1 mouse cellular context compared by ENCODE assay signal in genomic region chr19:46135297-46135696, GRCm38 (mm10).
TF ChIP-seq lines count a peak whose summit lies in the region.

No protein-coding gene starts in this region.

TF ChIP-seq in CH12.LX, 34 proteins besides CTCF, POLR2A, EP300 and RAD21 (continued from another document):
- no peak for TF ChIP-seq RCOR1 (conservative IDR thresholded peaks at IDR 0.05; ENCODE audit: low read depth, low read length)
- TF ChIP-seq MAFK (IDR thresholded peaks at IDR 0.05; ENCODE audit: insufficient replicate concordance, low read length), result no peak
- TF ChIP-seq MAX (IDR thresholded peaks at IDR 0.05; ENCODE audit: low read length), result no peak
- TF ChIP-seq BHLHE40 (IDR thresholded peaks at IDR 0.05; ENCODE audit: low read depth, low read length), result peak; percentile 16; the same call in 1 of the 2 replicates
- no peak for TF ChIP-seq HCFC1 (IDR thresholded peaks at IDR 0.05; ENCODE audit: low read depth, low read length)
- no peak for TF ChIP-seq NRF1 (IDR thresholded peaks at IDR 0.05; ENCODE audit: low read depth, low read length)
- TF ChIP-seq IRF4 (IDR thresholded peaks at IDR 0.05; ENCODE audit: low read depth, low read length), result 0 out of 2 replicates have a peak, but pooled peaks have one; percentile 48
- TF ChIP-seq MXI1 (IDR thresholded peaks at IDR 0.05; ENCODE audit: low read depth, low read length), result peak; percentile 26; the same call in 1 of the 2 replicates
- TF ChIP-seq SMC3 (IDR thresholded peaks at IDR 0.05; ENCODE audit: low read depth, low read length), result peak; percentile 94
- peak; percentile 53 for TF ChIP-seq ZC3H11A (IDR thresholded peaks at IDR 0.05; ENCODE audit: low read depth, low read length)
- TF ChIP-seq MEF2A (IDR thresholded peaks at IDR 0.05; ENCODE audit: borderline replicate concordance, low read depth, low read length), result 0 out of 2 replicates have a peak, but pooled peaks have one; percentile 23
TF ChIP-seq in CH12.LX: peak in this region for 7.
